Mouse (Mus musculus): ENCODE measurements at regions not wholly inside any gene's neighbourhood (a gene's known extent, or its start where the extent isn't known, plus 50 kb on each side); places are given as distances from the start of the nearest gene placed in this dataset.

DNA sequence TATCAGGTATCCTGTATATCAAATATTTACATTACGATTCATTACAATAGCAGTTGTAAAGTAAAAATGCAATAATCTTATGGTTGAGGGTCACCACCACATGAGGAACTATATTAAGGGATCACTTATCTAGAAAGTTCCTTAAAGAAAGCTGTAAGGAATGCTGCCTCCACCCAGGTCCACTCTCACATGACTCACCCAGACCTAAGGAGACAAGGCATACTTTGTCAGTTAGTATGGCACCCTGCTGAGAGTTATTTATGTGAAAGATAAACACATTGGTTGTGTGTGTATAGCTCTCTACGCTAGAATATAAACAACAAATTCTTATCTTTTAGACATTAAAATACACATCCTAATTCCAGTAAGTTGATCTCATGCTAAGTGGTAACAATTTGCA is 619.6 kb upstream of the Cited2 start:
- H3K27me3 ChIP-seq (replicated peaks) = no peaks in the 10 kb centered on the region
- 83% methylated on average over 2 of the region's 2 CpGs for WGBS
- H3K4me2 ChIP-seq = no peak overlapping the region
- no peak for ATAC-seq (ENCODE audit: low FRiP score)
- H3K4me1 ChIP-seq = peaks cover 3% of the 10 kb centered on the region; the same call in 1 of the 2 replicates
- no peak overlapping the region for H3K27ac ChIP-seq (replicated peaks)
- no peak overlapping the region for H3K4me3 ChIP-seq (replicated peaks)
- H3K9me3 ChIP-seq (replicated peaks) = no peaks in the 10 kb centered on the region
- no peak overlapping the region for H3K9ac ChIP-seq (replicated peaks)
- no peaks in the 10 kb centered on the region for H3K36me3 ChIP-seq

DNA sequence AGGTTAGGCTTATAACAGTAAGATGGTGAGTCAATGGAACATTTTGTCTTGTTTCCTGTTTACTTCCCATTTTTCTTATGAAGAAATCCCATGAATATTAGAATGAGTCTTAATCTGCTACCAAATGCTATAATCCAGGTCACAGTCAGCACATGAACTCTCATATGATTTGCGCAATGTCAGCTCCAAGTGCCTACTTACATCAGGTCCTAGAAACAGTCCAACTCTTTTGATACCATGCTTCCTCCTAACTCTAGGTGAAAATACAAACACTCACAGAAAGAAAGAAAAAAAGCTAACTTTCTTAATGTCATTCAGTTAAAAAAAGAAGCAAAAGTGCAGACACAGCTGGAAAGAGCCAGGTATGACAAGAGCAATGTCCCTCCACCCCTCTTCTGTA is 616.2 kb upstream of the Cited2 start:
- WGBS = 100% methylated on average over 1 of the region's 1 CpGs
- Histone ChIP-seq H3K4me3 (replicated peaks) (no peak overlapping the region), H3K36me3 (no peaks in the 10 kb centered on the region), H3K27me3 (replicated peaks) (no peaks in the 10 kb centered on the region), H3K4me2 (no peak overlapping the region), H3K9ac (replicated peaks) (no peak overlapping the region), H3K4me1 (no peaks in the 10 kb centered on the region; the same call in 1 of the 2 replicates), H3K9me3 (replicated peaks) (no peaks in the 10 kb centered on the region), H3K27ac (replicated peaks) (no peak overlapping the region)
- ATAC-seq (ENCODE audit: low FRiP score) = no peak

DNA sequence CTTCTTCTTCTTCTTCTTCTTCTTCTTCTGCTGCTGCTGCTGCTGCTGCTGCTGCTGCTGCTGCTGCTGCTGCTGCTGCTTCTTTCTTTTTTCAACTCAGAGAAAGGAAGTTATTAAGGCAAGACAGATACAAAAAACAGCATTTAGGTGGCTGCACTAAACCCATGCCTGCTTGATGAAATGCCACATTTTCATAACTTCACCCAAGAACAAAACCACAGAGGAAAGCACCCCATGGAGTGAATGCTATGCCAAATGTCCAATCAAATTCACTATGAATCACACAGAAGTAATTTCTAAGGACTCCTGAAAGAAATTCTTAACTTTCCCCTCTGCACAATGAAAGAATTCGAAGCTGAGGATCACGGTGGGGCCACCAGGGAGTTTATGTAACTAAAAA is 611.9 kb upstream of the Cited2 start:
- no peak for ATAC-seq (ENCODE audit: low FRiP score)
- Histone ChIP-seq H3K9ac (replicated peaks) (no peak overlapping the region), H3K36me3 (no peaks in the 10 kb centered on the region), H3K27me3 (replicated peaks) (no peaks in the 10 kb centered on the region), H3K4me3 (replicated peaks) (no peak overlapping the region), H3K4me2 (no peak overlapping the region), H3K9me3 (replicated peaks) (no peaks in the 10 kb centered on the region), H3K4me1 (no peaks in the 10 kb centered on the region), H3K27ac (replicated peaks) (no peak overlapping the region)
- whole genome bisulfite sequencing = 79% methylated on average over 2 of the region's 2 CpGs

DNA sequence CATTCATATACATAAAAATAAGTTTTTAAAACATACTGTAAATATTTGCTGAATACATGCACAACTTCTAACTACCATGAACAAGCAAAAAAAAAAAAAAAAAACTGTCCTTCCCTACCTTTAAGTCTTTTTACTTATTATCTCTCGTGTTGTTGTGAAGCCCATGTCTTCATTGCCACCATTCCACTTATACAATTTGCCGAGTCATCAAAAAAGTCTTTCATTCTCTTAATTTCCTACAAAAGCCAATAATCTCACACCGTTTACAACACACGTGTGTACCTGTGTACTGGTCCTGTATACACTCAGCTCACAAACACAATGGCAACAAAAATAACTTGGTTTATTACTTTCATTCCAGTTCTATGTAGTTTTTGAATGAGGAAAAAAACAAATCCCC is 608.2 kb upstream of the Cited2 start:
- Histone ChIP-seq H3K27me3 (replicated peaks) (no peaks in the 10 kb centered on the region), H3K4me2 (no peak overlapping the region), H3K27ac (replicated peaks) (no peak overlapping the region), H3K9me3 (replicated peaks) (no peaks in the 10 kb centered on the region), H3K4me1 (no peaks in the 10 kb centered on the region), H3K9ac (replicated peaks) (no peak overlapping the region), H3K4me3 (replicated peaks) (no peak overlapping the region), H3K36me3 (no peaks in the 10 kb centered on the region)
- 91% methylated on average over 4 of the region's 4 CpGs for WGBS
- no peak for ATAC-seq (ENCODE audit: low FRiP score)

DNA sequence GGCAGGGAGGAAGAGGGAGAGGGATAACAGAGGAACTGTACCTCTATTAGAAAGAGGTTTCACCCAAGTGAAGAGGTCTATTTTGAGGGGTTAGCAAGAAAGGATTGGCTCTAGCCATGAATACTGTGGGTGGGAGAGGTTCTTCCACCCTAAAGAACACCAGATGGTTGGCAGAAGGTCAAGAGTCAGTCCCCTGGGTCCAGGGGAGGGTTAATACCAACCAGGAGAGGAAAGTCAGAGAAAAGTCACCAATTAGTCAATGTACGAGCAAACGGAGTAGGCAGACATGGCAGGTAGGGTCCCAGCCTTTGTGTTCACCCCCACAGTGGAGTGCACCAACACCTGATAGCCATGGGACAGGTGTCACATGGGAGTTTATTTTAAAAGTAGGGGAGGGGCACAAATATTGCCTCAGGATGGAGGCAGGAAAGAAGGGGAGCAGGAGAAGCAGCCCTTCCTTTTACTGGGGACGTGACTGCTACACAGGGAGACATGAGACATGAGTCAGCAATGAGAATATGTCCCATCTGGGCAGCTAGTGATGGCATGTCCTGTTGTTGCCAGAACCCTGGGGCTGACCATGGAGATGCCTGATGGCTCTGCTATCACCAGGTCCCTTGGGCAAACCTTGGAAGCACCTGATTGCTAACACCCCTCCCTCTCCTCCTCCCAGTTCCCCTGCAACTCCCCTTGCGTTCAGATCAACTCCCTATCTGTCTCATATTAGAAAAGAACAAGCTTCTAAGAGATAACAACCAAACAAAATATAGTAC is 593.4 kb upstream of the Cited2 start:
- Histone ChIP-seq H3K36me3 (no peaks in the 10 kb centered on the region), H3K9me3 (replicated peaks) (no peaks in the 10 kb centered on the region), H3K27me3 (replicated peaks) (no peaks in the 10 kb centered on the region), H3K4me3 (replicated peaks) (no peak overlapping the region), H3K9ac (replicated peaks) (no peak overlapping the region), H3K4me1 (no peaks in the 10 kb centered on the region), H3K27ac (replicated peaks) (no peak overlapping the region), H3K4me2 (no peak overlapping the region)
- 93% methylated on average over 4 of the region's 4 CpGs for WGBS
- ATAC-seq (ENCODE audit: low FRiP score) = no peak

DNA sequence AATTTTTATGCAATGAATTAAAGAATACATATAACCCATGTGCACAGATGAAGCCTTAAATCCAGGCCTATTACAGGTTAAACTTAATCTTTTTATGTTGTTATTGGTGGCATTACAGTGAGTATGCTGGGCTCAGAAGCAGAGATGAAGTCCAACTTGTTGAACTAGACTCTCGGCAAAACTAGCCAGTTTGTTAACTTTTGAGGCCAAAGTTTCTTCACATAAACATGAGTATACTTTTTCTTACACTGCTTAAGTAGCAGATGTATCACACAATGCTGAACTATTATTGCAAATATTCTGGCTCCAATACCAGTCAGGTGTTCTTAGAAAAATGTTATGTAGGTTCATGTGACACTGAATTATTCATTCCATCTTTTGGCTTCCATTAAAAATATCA is 592.4 kb upstream of the Cited2 start:
- H3K27ac ChIP-seq (replicated peaks) = no peak overlapping the region

DNA sequence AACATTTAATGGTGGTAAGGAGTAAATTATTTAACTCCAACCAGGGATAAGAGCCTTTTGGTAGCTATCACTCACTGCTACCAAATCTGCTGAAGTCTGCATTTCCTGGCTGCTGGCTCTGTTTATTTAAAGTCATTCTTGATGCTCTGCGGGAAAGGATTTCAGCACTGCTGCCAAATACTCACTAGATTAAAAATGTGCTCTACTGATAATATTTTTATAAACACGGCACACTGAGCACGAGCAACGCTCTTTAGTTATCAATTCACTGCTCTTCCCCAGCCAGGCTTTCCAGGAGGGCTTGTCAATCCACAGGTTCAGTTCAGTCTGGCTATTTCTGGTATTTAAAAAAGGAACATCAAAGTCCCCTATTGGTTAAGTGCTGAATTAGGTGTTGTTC is 591.3 kb upstream of the Cited2 start:
- Histone ChIP-seq H3K4me1 (no peaks in the 10 kb centered on the region), H3K9me3 (replicated peaks) (no peaks in the 10 kb centered on the region), H3K4me3 (replicated peaks) (no peak overlapping the region), H3K36me3 (no peaks in the 10 kb centered on the region), H3K27me3 (replicated peaks) (no peaks in the 10 kb centered on the region), H3K27ac (replicated peaks) (no peak overlapping the region), H3K9ac (replicated peaks) (no peak overlapping the region), H3K4me2 (no peak overlapping the region)
- no peak for ATAC-seq (ENCODE audit: low FRiP score)
- WGBS = 58% methylated on average over 4 of the region's 4 CpGs

More for the DNA sequence above, 592.4 kb upstream of the Cited2 start:
- Histone ChIP-seq H3K27me3 (replicated peaks) (no peaks in the 10 kb centered on the region), H3K36me3 (no peaks in the 10 kb centered on the region), H3K4me2 (no peak overlapping the region), H3K4me1 (no peaks in the 10 kb centered on the region), H3K9ac (replicated peaks) (no peak overlapping the region), H3K4me3 (replicated peaks) (no peak overlapping the region), H3K9me3 (replicated peaks) (no peaks in the 10 kb centered on the region)
- 95% methylated on average over 1 of the region's 1 CpGs for WGBS
- no peak for ATAC-seq (ENCODE audit: low FRiP score)

DNA sequence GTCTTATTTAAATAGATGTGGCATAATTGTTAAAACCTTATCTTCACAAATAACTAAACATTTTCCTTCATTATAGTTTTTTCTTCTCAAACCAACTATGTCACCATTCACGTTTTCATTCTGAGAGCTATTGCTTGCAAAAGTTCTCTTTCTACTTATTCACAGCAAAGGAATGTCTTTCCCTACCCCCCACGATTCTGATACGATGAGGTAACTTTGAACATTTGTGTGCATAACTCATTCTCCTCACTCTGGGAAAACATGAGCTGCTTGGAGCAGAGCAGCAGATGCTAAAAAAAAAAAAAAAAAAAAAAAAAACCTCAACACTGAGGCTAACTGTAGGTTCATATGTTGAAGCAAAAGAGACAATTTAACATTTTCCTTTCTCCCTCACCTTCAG is 547.6 kb upstream of the Cited2 start:
- WGBS = 67% methylated on average over 3 of the region's 3 CpGs
- no peaks in the 10 kb centered on the region for H3K9me3 ChIP-seq (replicated peaks)
- no peak overlapping the region for H3K9ac ChIP-seq (replicated peaks)
- no peak overlapping the region for H3K4me2 ChIP-seq
- no peaks in the 10 kb centered on the region for H3K36me3 ChIP-seq
- ATAC-seq (ENCODE audit: low FRiP score) = no peak
- no peak overlapping the region for H3K4me3 ChIP-seq (replicated peaks)
- H3K27ac ChIP-seq (replicated peaks) = no peak overlapping the region
- no peaks in the 10 kb centered on the region for H3K27me3 ChIP-seq (replicated peaks)
- H3K4me1 ChIP-seq = no peaks in the 10 kb centered on the region

DNA sequence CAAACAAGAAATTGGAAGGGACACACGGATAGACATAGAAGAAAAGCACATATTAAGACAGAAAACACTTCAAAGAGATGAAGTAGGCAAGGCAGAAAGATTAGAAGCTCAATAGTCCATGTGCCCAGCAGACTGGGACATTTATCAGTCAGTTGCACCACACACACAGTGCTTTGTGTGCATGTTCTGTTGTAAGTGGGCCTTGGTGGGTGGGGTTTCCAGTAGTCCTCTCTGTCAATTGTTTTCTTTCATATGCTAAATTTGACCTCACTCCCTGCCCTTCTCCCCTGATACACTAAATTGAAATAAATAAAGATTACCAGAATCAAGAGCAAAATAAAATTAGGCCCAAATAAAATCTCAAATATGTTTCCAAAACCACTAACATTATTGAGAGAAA is 546.0 kb upstream of the Cited2 start:
- no peak overlapping the region for H3K4me3 ChIP-seq (replicated peaks)
- no peak for ATAC-seq (ENCODE audit: low FRiP score)
- H3K4me1 ChIP-seq = no peaks in the 10 kb centered on the region
- no peaks in the 10 kb centered on the region for H3K36me3 ChIP-seq
- no peak overlapping the region for H3K9ac ChIP-seq (replicated peaks)
- H3K9me3 ChIP-seq (replicated peaks) = no peaks in the 10 kb centered on the region
- H3K27me3 ChIP-seq (replicated peaks) = no peaks in the 10 kb centered on the region
- 24% methylated on average over 1 of the region's 1 CpGs for WGBS
- H3K4me2 ChIP-seq = no peak overlapping the region
- H3K27ac ChIP-seq (replicated peaks) = no peak overlapping the region

DNA sequence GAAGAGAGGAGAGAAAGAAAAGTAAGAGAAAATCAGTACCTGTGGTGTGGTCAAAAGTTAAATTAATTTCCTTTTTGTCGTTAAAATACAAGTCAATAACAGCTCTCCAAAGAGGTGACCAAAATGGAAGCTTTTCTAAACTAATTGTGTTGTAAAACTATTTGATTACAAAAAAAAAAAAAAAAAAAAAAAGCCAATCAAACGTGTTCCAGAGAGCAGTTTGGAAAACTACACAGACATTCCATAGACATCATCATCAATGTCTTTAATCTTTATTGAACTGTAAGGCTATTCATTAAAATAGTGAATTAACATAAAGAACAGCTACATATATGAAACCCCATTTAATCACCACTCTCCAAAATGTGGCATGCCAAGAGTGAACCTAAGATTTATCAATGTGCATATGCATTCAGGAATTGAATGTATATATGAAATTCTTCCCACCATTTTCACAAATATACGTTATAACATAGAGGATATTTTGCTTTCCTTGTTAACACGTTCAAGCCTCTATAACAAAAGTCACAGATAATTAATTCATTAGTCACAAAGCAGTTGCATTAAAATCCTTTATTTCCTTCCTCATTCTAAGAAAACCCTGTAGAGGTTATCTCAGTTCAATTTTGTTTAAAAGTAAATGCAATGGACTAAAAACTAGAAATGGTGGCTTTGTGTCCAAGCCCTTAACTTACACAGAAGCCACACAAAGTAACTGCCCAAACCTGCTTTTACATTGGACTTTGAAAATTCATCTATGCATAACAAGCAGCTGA is 545.3 kb upstream of the Cited2 start:
- no peak overlapping the region for H3K27ac ChIP-seq (replicated peaks)
- no peaks in the 10 kb centered on the region for H3K4me1 ChIP-seq
- ATAC-seq (ENCODE audit: low FRiP score) = no peak
- H3K36me3 ChIP-seq = no peaks in the 10 kb centered on the region
- no peak overlapping the region for H3K4me3 ChIP-seq (replicated peaks)
- 42% methylated on average over 4 of the region's 4 CpGs for WGBS
- H3K9me3 ChIP-seq (replicated peaks) = no peaks in the 10 kb centered on the region
- H3K9ac ChIP-seq (replicated peaks) = no peak overlapping the region
- H3K4me2 ChIP-seq = no peak overlapping the region
- no peaks in the 10 kb centered on the region for H3K27me3 ChIP-seq (replicated peaks)

DNA sequence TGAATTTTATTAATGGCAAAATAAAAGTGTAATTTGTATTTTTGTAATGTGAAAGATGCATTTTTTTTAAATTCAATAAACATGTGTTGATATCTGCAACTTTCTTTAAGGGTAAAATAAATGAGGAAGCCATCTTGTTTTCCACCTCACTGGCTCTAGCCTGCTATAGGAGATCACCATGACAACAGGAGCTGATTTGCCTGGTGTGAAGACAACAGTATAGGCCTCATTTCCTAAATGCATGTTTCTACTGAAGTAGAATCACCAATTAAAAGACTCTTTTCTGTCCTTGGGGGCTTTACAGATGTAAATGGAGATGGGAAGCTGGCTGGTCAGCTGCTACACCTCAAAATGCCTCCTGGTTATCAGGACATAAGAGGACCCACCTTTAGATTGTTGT is 544.4 kb upstream of the Cited2 start:
- Histone ChIP-seq H3K9ac (replicated peaks) (no peak overlapping the region), H3K9me3 (replicated peaks) (no peaks in the 10 kb centered on the region), H3K4me3 (replicated peaks) (no peak overlapping the region), H3K4me1 (no peaks in the 10 kb centered on the region), H3K36me3 (no peaks in the 10 kb centered on the region), H3K4me2 (no peak overlapping the region), H3K27ac (replicated peaks) (no peak overlapping the region), H3K27me3 (replicated peaks) (no peaks in the 10 kb centered on the region)
- no peak; the same call in 1 of the 2 replicates for ATAC-seq (ENCODE audit: low FRiP score)

DNA sequence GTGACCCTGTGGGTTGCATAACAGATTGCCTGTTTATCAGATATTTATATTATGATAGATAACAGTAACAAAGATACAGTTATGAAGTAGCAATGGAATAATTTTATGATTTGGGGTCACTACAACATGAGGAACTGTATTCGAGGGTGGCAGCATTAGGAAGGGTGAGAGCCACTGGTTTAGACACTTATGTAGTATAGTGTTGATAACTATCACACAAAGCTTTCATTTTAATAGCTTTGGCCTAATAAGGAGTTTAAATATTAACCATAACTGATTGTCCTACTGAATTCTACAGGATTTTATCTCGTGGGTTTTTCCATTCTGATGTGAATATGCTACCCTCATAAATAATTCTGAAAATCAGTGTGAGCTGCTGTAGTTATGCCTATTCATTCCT is 538.6 kb upstream of the Cited2 start:
- no peak for ATAC-seq (ENCODE audit: low FRiP score)
- no peak overlapping the region for H3K27ac ChIP-seq (replicated peaks)
- no peaks in the 10 kb centered on the region for H3K9me3 ChIP-seq (replicated peaks)
- H3K4me2 ChIP-seq = no peak overlapping the region
- H3K4me3 ChIP-seq (replicated peaks) = no peak overlapping the region
- H3K36me3 ChIP-seq = no peaks in the 10 kb centered on the region
- H3K9ac ChIP-seq (replicated peaks) = no peak overlapping the region
- H3K4me1 ChIP-seq = no peaks in the 10 kb centered on the region
- WGBS = 67% methylated on average over 2 of the region's 2 CpGs
- H3K27me3 ChIP-seq (replicated peaks) = no peaks in the 10 kb centered on the region

All from neural tube, embryonic 15.5 days (tissue).